Mouse (Mus musculus) erythroblast, embryonic 14.5 days (primary cell): ENCODE data around the gene Polr2l. TPM values are rescaled to one million over a fixed set of nuclear protein-coding genes. Genes with fewer than 3 reads are reported as not detected.

Experiments used
- H3K27me3 ChIP-seq: 2 replicates; pipeline ENCODE4 v1.6.1; 2012; ENCODE audit warnings: inconsistent platforms; ENCODE audit not compliant: control insufficient read depth
- H3K36me3 ChIP-seq: 2 replicates; pipeline ENCODE4 v1.6.1; 2012; ENCODE audit warnings: mild to moderate bottlenecking, inconsistent platforms; ENCODE audit not compliant: control insufficient read depth
- H3K4me1 ChIP-seq: 2 replicates; pipeline ENCODE4 v1.6.1; 2012; ENCODE audit warnings: inconsistent platforms; ENCODE audit not compliant: control insufficient read depth
- H3K4me3 ChIP-seq: replicated peaks from 2 replicates; pipeline ENCODE3; 2012; ENCODE audit warnings: moderate library complexity, mild to moderate bottlenecking, inconsistent platforms
- H3K9me3 ChIP-seq: 2 replicates; pipeline ENCODE4 v1.6.1; 2012; ENCODE audit warnings: low read length, inconsistent platforms, mixed read lengths; ENCODE audit not compliant: control insufficient read depth
- GATA1 ChIP-seq: IDR thresholded peaks from 2 replicates; pipeline ENCODE4 v1.6.1; 2012; ENCODE audit warnings: low read length, inconsistent platforms, mixed read lengths
- TAL1 ChIP-seq: IDR thresholded peaks from 3 replicates; pipeline ENCODE4 v1.6.1; 2012; ENCODE audit warnings: low read length, inconsistent platforms, mixed read lengths
- polyA plus RNA-seq: library from polyadenylated mRNA; stranded (reverse); fragments of >175 nt; gene quantifications from 2 replicates; pipeline ENCODE4 v1.2.3, GENCODE M21; 2012

Polr2l gene
- polyA plus RNA-seq, 1 experiment = 17.1 TPM

- TF ChIP-seq GATA1 = no peak
- no peak for TF ChIP-seq TAL1
- peaks cover 74% of the 10 kb centered on the region for H3K4me1 ChIP-seq
- no peaks in the 10 kb centered on the region; the same call in 1 of the 2 replicates for H3K27me3 ChIP-seq
- H3K36me3 ChIP-seq = peaks cover 56% of the 10 kb centered on the region
- no peak overlapping the region for H3K4me3 ChIP-seq
- H3K9me3 ChIP-seq = no peaks in the 10 kb centered on the region
Measured at GRCm38 (mm10) chr7:141432741-141433516, 42.0 kb downstream of the Polr2l start.

DNA sequence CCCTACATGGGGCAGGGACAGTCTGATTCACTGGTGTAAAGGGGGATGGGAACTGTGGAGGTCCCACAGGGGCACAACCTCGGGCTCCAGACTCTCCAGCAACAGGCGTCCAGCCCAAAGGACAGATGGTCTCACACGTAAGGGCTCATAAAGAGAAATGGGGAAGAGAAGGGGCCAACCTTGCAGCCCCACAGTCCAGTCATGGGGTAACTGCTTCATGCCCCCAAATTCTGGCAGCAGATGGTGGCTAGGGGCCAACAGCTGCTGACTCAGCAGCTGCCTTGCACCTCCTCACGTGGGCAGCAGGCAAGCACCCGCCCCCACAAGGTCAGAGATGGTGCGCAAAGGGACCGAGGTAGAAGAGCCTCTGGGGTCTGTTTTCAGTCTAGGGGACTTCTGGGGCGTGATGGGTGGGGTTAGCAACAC, 42.7 kb downstream of the Polr2l start:
- Histone ChIP-seq H3K27me3 (no peaks in the 10 kb centered on the region; the same call in 1 of the 2 replicates), H3K4me3 (no peak overlapping the region), H3K4me1 (peaks cover 71% of the 10 kb centered on the region), H3K36me3 (peaks cover 50% of the 10 kb centered on the region), H3K9me3 (no peaks in the 10 kb centered on the region)
- TF ChIP-seq GATA1 (no peak), TAL1 (no peak)

DNA sequence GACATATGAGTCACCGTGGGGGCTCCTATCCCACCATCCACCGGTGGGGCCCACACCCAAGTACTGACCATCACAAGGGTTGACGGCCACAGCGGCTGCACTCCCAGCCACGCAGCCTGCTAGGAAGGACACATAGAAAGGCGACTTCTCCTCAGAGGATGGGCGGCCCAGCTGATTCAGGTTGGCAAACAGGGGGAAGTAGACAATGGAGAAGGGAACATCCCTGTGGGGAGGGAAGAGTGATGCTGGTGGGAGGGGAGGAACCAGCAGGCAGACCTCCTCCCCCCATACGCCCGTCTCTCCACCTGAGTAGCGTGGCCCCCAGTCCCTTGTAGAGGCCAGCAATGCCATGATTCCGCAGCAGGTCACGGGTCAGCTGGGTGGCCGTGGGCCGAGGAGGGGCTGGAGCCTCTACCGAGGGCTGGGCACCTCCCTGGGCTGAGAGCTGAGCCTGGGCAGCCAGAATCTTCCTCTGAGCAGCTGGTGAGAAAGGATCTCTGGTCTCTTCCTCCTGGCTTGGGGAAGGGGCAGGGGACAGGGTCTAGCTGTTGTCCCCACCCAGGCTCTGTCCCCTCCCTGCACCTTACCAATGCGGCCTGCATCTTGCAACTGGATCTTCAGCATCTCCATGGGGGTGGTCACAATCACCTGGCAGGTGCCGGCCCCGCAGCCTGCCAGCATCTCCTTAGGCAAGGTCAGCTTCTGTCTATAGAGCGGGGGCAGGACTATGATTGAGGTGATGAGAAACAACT, 43.3 kb downstream of the Polr2l start:
- peaks cover 71% of the 10 kb centered on the region for H3K4me1 ChIP-seq
- H3K27me3 ChIP-seq = peaks cover 3% of the 10 kb centered on the region
- peaks cover 50% of the 10 kb centered on the region for H3K36me3 ChIP-seq
- H3K4me3 ChIP-seq = no peak overlapping the region
- TF ChIP-seq GATA1 (no peak), TAL1 (no peak)
- no peaks in the 10 kb centered on the region for H3K9me3 ChIP-seq

GRCm38 (mm10) chr7:141430585-141431240, 44.2 kb downstream of the Polr2l start:
- no peaks in the 10 kb centered on the region for H3K9me3 ChIP-seq
- H3K4me3 ChIP-seq = no peak overlapping the region
- peaks cover 65% of the 10 kb centered on the region for H3K4me1 ChIP-seq
- H3K27me3 ChIP-seq = peaks cover 8% of the 10 kb centered on the region
- H3K36me3 ChIP-seq = peaks cover 41% of the 10 kb centered on the region
- TF ChIP-seq TAL1 (no peak), GATA1 (no peak)

- Histone ChIP-seq H3K9me3 (no peaks in the 10 kb centered on the region), H3K36me3 (peaks cover 39% of the 10 kb centered on the region), H3K4me1 (peaks cover 58% of the 10 kb centered on the region), H3K27me3 (peaks cover 12% of the 10 kb centered on the region), H3K4me3 (no peak overlapping the region)
- TF ChIP-seq GATA1 (no peak), TAL1 (no peak)
Measured at GRCm38 (mm10) chr7:141429840-141430584, 44.9 kb downstream of the Polr2l start.

DNA sequence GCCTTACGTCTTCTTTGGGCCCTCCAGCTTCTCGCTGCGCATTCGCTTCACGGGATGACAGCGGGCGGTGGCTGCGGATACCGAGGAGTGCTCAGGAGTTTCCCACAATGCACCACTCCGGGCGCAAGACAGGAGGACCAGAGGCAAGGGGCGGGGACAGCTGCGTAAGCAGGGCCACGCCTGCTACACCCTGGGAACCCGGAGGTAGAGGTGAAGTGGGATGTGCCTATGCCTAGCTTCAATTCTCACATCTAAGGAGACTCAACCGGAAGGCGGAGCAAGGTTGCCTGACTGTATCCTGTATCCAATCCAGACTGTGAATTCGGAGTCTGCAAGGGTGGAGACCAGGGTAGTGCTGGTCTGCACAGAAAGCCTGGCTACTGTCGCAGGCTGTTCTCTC, 45.6 kb downstream of the Polr2l start, which contains the start of gene Cend1:
TSS of gene Cend1 (minus strand) at position 182 of the 400 bp plus-strand sequence.
- Histone ChIP-seq H3K4me3 (no peak within 1 kb of the TSS), H3K27me3 (peaks cover 15% of the 10 kb centered on the region), H3K9me3 (no peaks in the 10 kb centered on the region), H3K36me3 (peaks cover 39% of the 10 kb centered on the region), H3K4me1 (peaks cover 51% of the 10 kb centered on the region)
- TF ChIP-seq TAL1 (no peak), GATA1 (no peak)

DNA sequence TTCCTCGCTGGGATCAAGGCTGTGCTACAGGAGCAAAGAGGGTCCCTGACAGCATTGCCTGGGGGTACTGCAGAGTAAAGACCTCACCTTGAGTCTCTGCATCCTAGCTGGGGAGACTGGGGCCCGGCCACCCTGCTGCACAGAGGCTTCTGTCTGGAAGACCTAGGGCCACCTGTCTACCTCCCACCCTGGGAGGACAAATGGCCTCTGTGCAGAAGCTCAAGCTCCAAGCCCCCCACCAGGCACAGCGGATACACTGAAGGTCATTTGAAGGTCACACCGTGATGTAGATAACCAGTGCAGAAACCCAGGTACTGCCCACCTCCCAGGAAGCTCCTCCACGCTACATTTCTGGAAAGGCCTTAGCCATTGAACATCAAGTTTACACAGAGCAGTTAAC, 46.2 kb downstream of the Polr2l start:
- H3K27me3 ChIP-seq = peaks cover 16% of the 10 kb centered on the region
- peaks cover 45% of the 10 kb centered on the region for H3K4me1 ChIP-seq
- H3K4me3 ChIP-seq = no peak overlapping the region
- no peaks in the 10 kb centered on the region for H3K9me3 ChIP-seq
- H3K36me3 ChIP-seq = peaks cover 35% of the 10 kb centered on the region
- TF ChIP-seq TAL1 (no peak), GATA1 (no peak)

DNA sequence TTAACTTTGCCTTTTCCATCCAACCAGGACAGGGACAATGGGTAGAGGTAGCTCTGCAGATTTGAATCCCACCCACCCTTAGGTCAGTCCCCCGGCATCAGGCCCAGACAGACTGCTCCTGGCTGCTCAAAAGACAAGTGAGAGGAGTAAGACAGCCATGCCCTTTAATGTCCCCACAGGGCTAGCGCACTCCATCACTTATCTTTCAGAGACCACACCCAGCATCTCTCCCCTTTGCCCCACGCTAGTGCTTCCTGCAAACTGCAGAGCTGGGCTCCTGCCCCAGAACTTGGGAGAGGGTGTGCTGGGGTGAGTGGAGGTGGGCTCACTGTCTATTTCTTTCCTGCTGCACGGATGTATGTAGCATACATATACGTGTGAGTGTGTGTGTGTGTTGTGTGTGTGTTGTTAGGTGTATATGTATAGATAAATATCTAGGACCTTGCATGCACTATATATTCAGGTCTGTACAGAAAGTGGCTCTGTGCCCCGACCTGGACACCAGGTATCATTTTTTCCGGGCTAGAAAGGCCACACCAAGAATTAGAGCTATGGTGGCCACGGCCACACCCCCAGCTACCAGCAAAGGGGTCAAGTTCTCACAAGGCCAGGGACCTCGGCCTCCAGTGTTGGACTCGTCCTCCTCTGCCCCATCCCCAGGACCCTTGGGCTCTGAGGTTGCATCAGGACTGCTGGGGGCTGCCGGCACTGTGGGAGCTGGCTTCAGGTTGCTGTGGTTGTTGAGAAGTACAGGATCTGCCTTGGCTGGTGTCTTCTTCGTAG, 47.8 kb downstream of the Polr2l start:
- no peak overlapping the region for H3K4me3 ChIP-seq
- H3K9me3 ChIP-seq = no peaks in the 10 kb centered on the region
- peaks cover 19% of the 10 kb centered on the region for H3K36me3 ChIP-seq
- peaks cover 31% of the 10 kb centered on the region for H3K4me1 ChIP-seq
- TF ChIP-seq GATA1 (no peak), TAL1 (no peak)
- H3K27me3 ChIP-seq = peaks cover 23% of the 10 kb centered on the region
